Mouse (Mus musculus) MEL (cell line): ENCODE measurements around the gene Ttpal. TPM values are rescaled to one million over a fixed set of nuclear protein-coding genes. Genes with fewer than 3 reads are reported as not detected.
A peak's percentile ranks its signal among the peaks of the same experiment; 100 is the strongest.

Experiments
- DNase-seq: peaks from one replicate; pipeline ENCODE4 v3.0.0; 2011; ENCODE audit warnings: low read depth, low spot score
- H3K27ac ChIP-seq: 2 replicates; pipeline ENCODE4 v1.5.1; 2012; ENCODE audit warnings: low read depth, mild to moderate bottlenecking, control low read depth, low read length, moderate library complexity; ENCODE audit not compliant: control insufficient read depth
- H3K27me3 ChIP-seq, 2 experiments: fragments of 150-350 bp in 1 of 2; sonication (generic) in 1 of 2; 2 replicates each; pipeline ENCODE4 v1.6.1; 2012; ENCODE audit warnings: low read length in 2 of 2, mild to moderate bottlenecking in 2 of 2, improper control_type of control experiment in 1 of 2, moderate library complexity in 1 of 2; ENCODE audit not compliant: insufficient read depth in 2 of 2, control insufficient read depth in 1 of 2
- H3K36me3 ChIP-seq, 2 experiments: 2 replicates each; pipeline ENCODE4 v1.6.1; 2012 to 2014; ENCODE audit warnings: low read length in 2 of 2, improper control_type of control experiment in 1 of 2, inconsistent platforms in 1 of 2, mild to moderate bottlenecking in 1 of 2; ENCODE audit not compliant: insufficient read depth in 2 of 2, control insufficient read depth in 1 of 2
- H3K4me1 ChIP-seq, 2 experiments: fragments of 150-350 bp in 1 of 2; sonication (generic) in 1 of 2; 2 replicates each; pipeline ENCODE4 v1.6.1; 2012; ENCODE audit warnings: low read length in 2 of 2, improper control_type of control experiment in 1 of 2, mild to moderate bottlenecking in 1 of 2; ENCODE audit not compliant: insufficient read depth in 2 of 2, control insufficient read depth in 1 of 2
- H3K4me3 ChIP-seq, 2 experiments: fragments of 150-350 bp in 1 of 2; sonication (generic) in 1 of 2; 2 replicates each; pipeline ENCODE4 v1.5.1; 2012; ENCODE audit warnings: low read depth in 2 of 2, low read length in 2 of 2, mild to moderate bottlenecking in 2 of 2, moderate library complexity in 2 of 2, control low read depth in 1 of 2, improper control_type of control experiment in 1 of 2; ENCODE audit not compliant: control insufficient read depth in 1 of 2, insufficient read depth in 1 of 2
- H3K79me2 ChIP-seq: 2 replicates; pipeline ENCODE4 v1.6.1; 2012; ENCODE audit warnings: mild to moderate bottlenecking, low read length, moderate library complexity; ENCODE audit not compliant: control insufficient read depth, poor library complexity, insufficient read depth
- H3K9ac ChIP-seq: 2 replicates; pipeline ENCODE4 v1.6.1; 2012; ENCODE audit warnings: low read depth, mild to moderate bottlenecking, control low read depth, low read length, moderate library complexity; ENCODE audit not compliant: control insufficient read depth, poor library complexity, severe bottlenecking
- H3K9me3 ChIP-seq: fragments of 150-350 bp; sonication (generic); replicated peaks from 2 replicates; pipeline ENCODE4 v1.6.1; 2012; ENCODE audit warnings: mild to moderate bottlenecking, low read length, improper control_type of control experiment, moderate library complexity; ENCODE audit not compliant: insufficient read depth
- BHLHE40 ChIP-seq: IDR thresholded peaks from 2 replicates; pipeline ENCODE4 v1.6.1; 2012; ENCODE audit warnings: low read depth, mild to moderate bottlenecking, inconsistent platforms, low read length, improper control_type of control experiment, borderline replicate concordance
- CHD1 ChIP-seq: IDR thresholded peaks from 2 replicates; pipeline ENCODE4 v1.6.1; 2012; ENCODE audit warnings: low read depth, mild to moderate bottlenecking, inconsistent platforms, low read length, improper control_type of control experiment
- E2F4 ChIP-seq: IDR thresholded peaks from 2 replicates; pipeline ENCODE4 v1.6.1; 2011; ENCODE audit warnings: low read depth, low read length, improper control_type of control experiment, borderline replicate concordance
- ELF1 ChIP-seq: IDR thresholded peaks from 2 replicates; pipeline ENCODE4 v1.6.1; 2014; ENCODE audit warnings: low read depth, mild to moderate bottlenecking, inconsistent platforms, low read length, improper control_type of control experiment, moderate library complexity
- EP300 ChIP-seq, 2 experiments: IDR thresholded peaks; 2 replicates each; pipeline ENCODE4 v1.6.1; 2011; ENCODE audit warnings: improper control_type of control experiment in 2 of 2, low read length in 2 of 2, low read depth in 1 of 2, mild to moderate bottlenecking in 1 of 2
- ETS1 ChIP-seq: IDR thresholded peaks from 2 replicates; pipeline ENCODE4 v1.6.1; 2012; ENCODE audit warnings: low read depth, mild to moderate bottlenecking, inconsistent platforms, low read length, improper control_type of control experiment, moderate library complexity
- GABPA ChIP-seq: IDR thresholded peaks from 2 replicates; pipeline ENCODE4 v1.6.1; 2012; ENCODE audit warnings: low read depth, mild to moderate bottlenecking, inconsistent platforms, low read length, improper control_type of control experiment, moderate library complexity
- GATA1 ChIP-seq: IDR thresholded peaks from 2 replicates; pipeline ENCODE4 v1.6.1; 2011; ENCODE audit warnings: low read depth, low read length, improper control_type of control experiment
- HCFC1 ChIP-seq: IDR thresholded peaks from 2 replicates; pipeline ENCODE4 v1.6.1; 2012; ENCODE audit warnings: low read depth, mild to moderate bottlenecking, inconsistent platforms, low read length, improper control_type of control experiment, moderate library complexity
- MAFK ChIP-seq: IDR thresholded peaks from 2 replicates; pipeline ENCODE4 v1.6.1; 2011; ENCODE audit warnings: low read depth, mild to moderate bottlenecking, low read length, improper control_type of control experiment, borderline replicate concordance
- MAZ ChIP-seq: IDR thresholded peaks from 2 replicates; pipeline ENCODE4 v1.6.1; 2012; ENCODE audit warnings: low read depth, mild to moderate bottlenecking, inconsistent platforms, low read length, improper control_type of control experiment
- MEF2A ChIP-seq: IDR thresholded peaks from 2 replicates; pipeline ENCODE4 v1.6.1; 2014; ENCODE audit warnings: low read depth, mild to moderate bottlenecking, inconsistent platforms, low read length, improper control_type of control experiment; ENCODE audit not compliant: poor library complexity, insufficient replicate concordance, severe bottlenecking; ENCODE audit errors: extremely low read depth
- MXI1 ChIP-seq: IDR thresholded peaks from 2 replicates; pipeline ENCODE4 v1.6.1; 2011; ENCODE audit warnings: mild to moderate bottlenecking, low read depth, low read length, improper control_type of control experiment
- MYB ChIP-seq: IDR thresholded peaks from 2 replicates; pipeline ENCODE4 v1.6.1; 2011; ENCODE audit warnings: mild to moderate bottlenecking, low read depth, low read length, improper control_type of control experiment
- MYC ChIP-seq: IDR thresholded peaks from 2 replicates; pipeline ENCODE4 v1.6.1; 2011; ENCODE audit warnings: low read depth, mild to moderate bottlenecking, low read length, improper control_type of control experiment, moderate library complexity
- NELFE ChIP-seq: IDR thresholded peaks from 2 replicates; pipeline ENCODE4 v1.6.1; 2011; ENCODE audit warnings: low read depth, low read length, improper control_type of control experiment
- POLR2A ChIP-seq, 2 experiments: IDR thresholded peaks; 2 replicates each; pipeline ENCODE4 v1.6.1; 2011 to 2012; ENCODE audit warnings: low read length in 2 of 2, mild to moderate bottlenecking in 2 of 2, control low read depth in 1 of 2, improper control_type of control experiment in 1 of 2, low read depth in 1 of 2, moderate library complexity in 1 of 2; ENCODE audit not compliant: control insufficient read depth in 1 of 2, insufficient read depth in 1 of 2, poor library complexity in 1 of 2
- POLR2AphosphoS5 ChIP-seq: IDR thresholded peaks from 2 replicates; pipeline ENCODE4 v1.6.1; 2012; ENCODE audit warnings: low read depth, borderline replicate concordance, mild to moderate bottlenecking, inconsistent platforms, low read length, moderate library complexity, mixed read lengths
- SIN3A ChIP-seq: IDR thresholded peaks from 2 replicates; pipeline ENCODE4 v1.6.1; 2012; ENCODE audit warnings: low read length, improper control_type of control experiment, inconsistent platforms
- SMC3 ChIP-seq: IDR thresholded peaks from 2 replicates; pipeline ENCODE4 v1.6.1; 2011; ENCODE audit warnings: low read depth, low read length, improper control_type of control experiment
- TAL1 ChIP-seq: IDR thresholded peaks from 2 replicates; pipeline ENCODE4 v1.6.1; 2012; ENCODE audit warnings: mild to moderate bottlenecking, inconsistent platforms, low read length, moderate library complexity, mixed read lengths
- TBP ChIP-seq: IDR thresholded peaks from 2 replicates; pipeline ENCODE4 v1.8.0; 2011; ENCODE audit warnings: low read depth, low read length, improper control_type of control experiment
- TCF12 ChIP-seq: IDR thresholded peaks from 2 replicates; pipeline ENCODE4 v1.6.1; 2014; ENCODE audit warnings: low read depth, mild to moderate bottlenecking, inconsistent platforms, low read length, improper control_type of control experiment, moderate library complexity
- UBTF ChIP-seq: IDR thresholded peaks from 2 replicates; pipeline ENCODE4 v1.6.1; 2012; ENCODE audit warnings: low read depth, mild to moderate bottlenecking, inconsistent platforms, low read length, improper control_type of control experiment, moderate library complexity, borderline replicate concordance; ENCODE audit not compliant: insufficient read depth
- ZMIZ1 ChIP-seq: IDR thresholded peaks from 2 replicates; pipeline ENCODE4 v1.6.1; 2012; ENCODE audit warnings: low read depth, mild to moderate bottlenecking, inconsistent platforms, low read length, improper control_type of control experiment, moderate library complexity
- ZNF384 ChIP-seq: IDR thresholded peaks from 2 replicates; pipeline ENCODE4 v1.6.1; 2012; ENCODE audit warnings: low read depth, mild to moderate bottlenecking, inconsistent platforms, low read length, improper control_type of control experiment
- polyA plus RNA-seq, 2 experiments: library from polyadenylated mRNA; stranded (reverse) in 1 of 2; unstranded in 1 of 2; fragments of >175 nt in 1 of 2; fragments of >200 nt in 1 of 2; gene quantifications; 2 replicates each; pipeline versions ENCODE4 v1.2.1 to v1.2.4; 2012; ENCODE audit warnings: low replicate concordance in 2 of 2, low read depth in 1 of 2; ENCODE audit not compliant: insufficient read length in 2 of 2, insufficient read depth in 1 of 2, missing spikeins in 1 of 2
- total RNA-seq: library from RNA; depleted of rRNA; stranded (reverse); fragments of 300-350 nt; gene quantifications from 2 replicates; pipeline ENCODE4 v1.2.3, GENCODE M21; 2012

Ttpal gene
- total and polyA plus RNA-seq, 3 experiments, result 18.9 to 20.4 TPM; not detected in 1

- Histone ChIP-seq H3K36me3 (peaks cover 39 to 60% of the 10 kb centered on the region in 2 experiments), H3K4me1 (peaks cover 18 to 28% of the 10 kb centered on the region in 2 experiments), H3K27me3 (no peaks in the 10 kb centered on the region), H3K27ac (peak overlapping the region; percentile 92), H3K9me3 (no peaks in the 10 kb centered on the region), H3K4me3 (no peak overlapping the region), H3K9ac (peak overlapping the region; percentile 20), H3K79me2 (peaks cover 70% of the 10 kb centered on the region)
- TF ChIP-seq MYC (no peak), UBTF (no peak), BHLHE40 (no peak), ETS1 (peak; percentile 84), CHD1 (no peak), POLR2A (IDR thresholded peaks at IDR 0.05; ENCODE audit: control insufficient read depth in 1 of 2, insufficient read depth in 1 of 2, low read depth in 1 of 2, low read length in 2 of 2, poor library complexity in 1 of 2) (no peak), MXI1 (no peak), E2F4 (no peak), ZNF384 (0 out of 2 replicates have a peak, but pooled peaks have one; percentile 19), TAL1 (peak; percentile 70), TCF12 (peak; percentile 90), MYB (peak; percentile 77), GABPA (no peak), GATA1 (peak; percentile 65), MEF2A (peak; percentile 29; the same call in 1 of the 2 replicates), EP300 (IDR thresholded peaks at IDR 0.05; ENCODE audit: low read depth in 1 of 2, low read length in 2 of 2) (peak; percentile 47 to 91; a peak in 3 of 4 replicates), SIN3A (peak; percentile 56), SMC3 (no peak)
- DNase-seq, result peak; percentile 61
Measured at GRCm38 (mm10) chr2:163641681-163642080, 39.6 kb downstream of the Ttpal start.

GRCm38 (mm10) chr2:163642685-163643575 is 40.8 kb downstream of the Ttpal start:
- peak overlapping the region; percentile 78 to 86 for H3K4me3 ChIP-seq
- peak overlapping the region; percentile 100 for H3K27ac ChIP-seq
- H3K79me2 ChIP-seq, result peaks cover 62% of the 10 kb centered on the region
- H3K9ac ChIP-seq, result peak overlapping the region; percentile 94
- peaks cover 13 to 31% of the 10 kb centered on the region in 2 experiments for H3K4me1 ChIP-seq
- peak; percentile 97 for DNase-seq
- no peaks in the 10 kb centered on the region for H3K27me3 ChIP-seq
- peaks cover 28 to 49% of the 10 kb centered on the region in 2 experiments for H3K36me3 ChIP-seq
- H3K9me3 ChIP-seq, result no peaks in the 10 kb centered on the region
- peak; percentile 99 for TF ChIP-seq ZMIZ1
- TF ChIP-seq GABPA, result no peak
- TF ChIP-seq SIN3A, result peak; percentile 99
- TF ChIP-seq UBTF, result no peak
- no peak for TF ChIP-seq MAFK
- peak; percentile 90 to 99 for TF ChIP-seq POLR2A (IDR thresholded peaks at IDR 0.05; ENCODE audit: control insufficient read depth in 1 of 2, insufficient read depth in 1 of 2, low read depth in 1 of 2, low read length in 2 of 2, poor library complexity in 1 of 2)
- TF ChIP-seq TBP, result peak; percentile 97
- TF ChIP-seq ETS1, result peak; percentile 96
- no peak; the same call in 1 of the 2 replicates for TF ChIP-seq SMC3
- TF ChIP-seq ZNF384, result peak; percentile 88
- TF ChIP-seq TCF12, result peak; percentile 99
- TF ChIP-seq MXI1, result no peak
- TF ChIP-seq POLR2AphosphoS5, result peak; percentile 94; the same call in 1 of the 2 replicates
- 0 out of 2 replicates have a peak, but pooled peaks have one; percentile 32 for TF ChIP-seq ELF1
- TF ChIP-seq NELFE, result peak; percentile 80; the same call in 1 of the 2 replicates
- peak; percentile 98 to 99 for TF ChIP-seq EP300 (IDR thresholded peaks at IDR 0.05; ENCODE audit: low read depth in 1 of 2, low read length in 2 of 2)
- 0 out of 2 replicates have a peak, but pooled peaks have one; percentile 52 for TF ChIP-seq HCFC1
- TF ChIP-seq TAL1, result peak; percentile 99
- peak; percentile 98 for TF ChIP-seq MYB
- TF ChIP-seq MAZ, result peak; percentile 68; the same call in 1 of the 2 replicates
